In the genomic region with DNA sequence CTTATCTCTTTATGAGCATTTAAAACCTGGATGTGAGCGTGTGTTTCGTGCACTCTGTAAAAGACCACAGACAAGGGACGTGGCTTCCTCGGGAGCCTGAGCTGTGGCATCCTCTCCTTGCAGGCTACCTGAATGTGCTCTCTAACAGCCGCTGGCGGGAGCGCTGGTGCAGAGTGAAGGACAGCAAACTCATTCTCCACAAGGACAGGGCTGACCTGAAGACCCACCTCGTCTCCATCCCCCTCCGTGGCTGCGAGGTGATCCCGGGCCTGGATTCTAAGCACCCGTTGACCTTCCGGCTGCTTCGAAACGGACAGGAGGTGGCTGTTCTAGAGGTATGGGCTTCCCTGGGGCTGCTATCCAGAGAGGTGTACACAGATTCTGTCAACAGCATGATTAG, we compare ENCODE assay signal across 12 mouse cellular contexts.
DNase-seq lines count a peak whose midpoint lies in the region; ATAC-seq and TF ChIP-seq lines count a peak whose summit lies in the region.
"Had no signal": no experiment of that assay in that cellular context is flagged by ENCODE, and none has a peak within 500 bp of the region (broad histone marks: within the 10 kb centered on the region; RNA-seq: fewer than 3 reads in every experiment).

No protein-coding gene starts in this region.

- no peak for TF ChIP-seq CTCF in kidney, postnatal 0 days (IDR thresholded peaks at IDR 0.05; ENCODE audit: low read depth)
- no peak for TF ChIP-seq CTCF in intestine, postnatal 0 days (IDR thresholded peaks at IDR 0.05; ENCODE audit: low read depth)

- H3K9me3 ChIP-seq in heart, embryonic 10.5 days: no peaks in the 10 kb centered on the region
- no peaks in the 10 kb centered on the region for H3K9me3 ChIP-seq in kidney, postnatal 0 days (replicated peaks; ENCODE audit: low read length)
- H3K9me3 ChIP-seq in embryonic facial prominence, embryonic 15.5 days (replicated peaks): no peaks in the 10 kb centered on the region
- no peaks in the 10 kb centered on the region for H3K9me3 ChIP-seq in intestine, postnatal 0 days (ENCODE audit: control insufficient read depth)
- H3K9me3 ChIP-seq: midbrain, embryonic 13.5 days; neural tube, embryonic 12.5 days had no signal

- H3K4me2 ChIP-seq in kidney, postnatal 0 days (ENCODE audit: low read length): peak overlapping the region; percentile 14
- no peak overlapping the region; the same call in 1 of the 2 replicates for H3K4me2 ChIP-seq in embryonic facial prominence, embryonic 15.5 days (replicated peaks)
- H3K4me2 ChIP-seq in intestine, postnatal 0 days (replicated peaks; ENCODE audit: low read depth): peak overlapping the region; percentile 13; the same call in 1 of the 2 replicates
- H3K4me2 ChIP-seq: limb, embryonic 12.5 days; midbrain, embryonic 13.5 days; neural tube, embryonic 12.5 days had no signal

- H3K36me3 ChIP-seq in heart, embryonic 10.5 days: peaks cover 70% of the 10 kb centered on the region
- peaks cover 40% of the 10 kb centered on the region for H3K36me3 ChIP-seq in kidney, postnatal 0 days (ENCODE audit: insufficient read depth, low read length)
- H3K36me3 ChIP-seq in embryonic facial prominence, embryonic 15.5 days: peaks cover 42% of the 10 kb centered on the region
- peaks cover 8% of the 10 kb centered on the region; the same call in 1 of the 2 replicates for H3K36me3 ChIP-seq in intestine, postnatal 0 days (ENCODE audit: control insufficient read depth, insufficient read depth)

- no peak for ATAC-seq in kidney, postnatal 0 days (replicated peaks; ENCODE audit: low FRiP score, low read depth)
- ATAC-seq in embryonic facial prominence, embryonic 15.5 days (ENCODE audit: insufficient number of reproducible peaks, low FRiP score, low TSS enrichment, low read depth): no peak
- ATAC-seq in intestine, postnatal 0 days: no peak
- ATAC-seq: midbrain, embryonic 13.5 days had no signal

- WGBS in heart, embryonic 10.5 days: 70% methylated on average over 15 of the region's 15 CpGs
- WGBS in kidney, postnatal 0 days: 62% methylated on average over 15 of the region's 15 CpGs
- 80% methylated on average over 15 of the region's 15 CpGs for WGBS in embryonic facial prominence, embryonic 15.5 days
- 77% methylated on average over 15 of the region's 15 CpGs for WGBS in intestine, postnatal 0 days

- no peak for DNase-seq in heart, embryonic 10.5 days (ENCODE audit: low spot score)
- no peak for DNase-seq in heart, postnatal 14 days
- DNase-seq in kidney, postnatal 0 days (ENCODE audit: low spot score): no peak
- no peak for DNase-seq in kidney, adult 9 months
- DNase-seq in urinary bladder, postnatal 4 days (ENCODE audit: low spot score in 2 of 2): no peak
- no peak for DNase-seq in testis, postnatal 10 days (ENCODE audit: low spot score)
- DNase-seq: cerebellum, adult 11-12 months had no signal

- intact Hi-C loops in heart, postnatal 14 days (cut with DNase I): loop anchor here (1.0 to 10.0 kb wide), 2 partner anchors 82 to 179 kb away; no protein-coding TSS in a partner anchor

- H3K4me1 ChIP-seq in heart, embryonic 10.5 days: peaks cover 26% of the 10 kb centered on the region
- peaks cover 17% of the 10 kb centered on the region for H3K4me1 ChIP-seq in kidney, postnatal 0 days (replicated peaks; ENCODE audit: insufficient read depth, low read length)
- peaks cover 36% of the 10 kb centered on the region for H3K4me1 ChIP-seq in embryonic facial prominence, embryonic 15.5 days
- no peaks in the 10 kb centered on the region for H3K4me1 ChIP-seq in intestine, postnatal 0 days (replicated peaks; ENCODE audit: control insufficient read depth, insufficient read depth, low read length)
- H3K4me1 ChIP-seq: limb, embryonic 12.5 days had no signal

- H3K27me3 ChIP-seq in heart, embryonic 10.5 days (ENCODE audit: insufficient read depth, poor library complexity, severe bottlenecking): no peaks in the 10 kb centered on the region
- no peaks in the 10 kb centered on the region for H3K27me3 ChIP-seq in kidney, postnatal 0 days (ENCODE audit: insufficient read depth, low read length)
- no peaks in the 10 kb centered on the region for H3K27me3 ChIP-seq in embryonic facial prominence, embryonic 15.5 days
- no peaks in the 10 kb centered on the region for H3K27me3 ChIP-seq in intestine, postnatal 0 days (replicated peaks; ENCODE audit: control insufficient read depth, insufficient read depth, low read length)
- H3K27me3 ChIP-seq: limb, embryonic 12.5 days; midbrain, embryonic 13.5 days; neural tube, embryonic 12.5 days had no signal

- peak overlapping the region; percentile 19; the same call in 1 of the 2 replicates for H3K27ac ChIP-seq in heart, embryonic 10.5 days
- H3K27ac ChIP-seq in kidney, postnatal 0 days: peak overlapping the region; percentile 1; the same call in 1 of the 2 replicates
- H3K27ac ChIP-seq in embryonic facial prominence, embryonic 15.5 days (replicated peaks): peak overlapping the region; percentile 76
- H3K27ac ChIP-seq in intestine, postnatal 0 days (ENCODE audit: low read depth, low read length): no peak overlapping the region; the same call in none of the 2 replicates
- H3K27ac ChIP-seq: midbrain, embryonic 13.5 days; neural tube, embryonic 12.5 days had no signal

- H3K9ac ChIP-seq in kidney, postnatal 0 days (ENCODE audit: low read depth, low read length): no peak overlapping the region
- H3K9ac ChIP-seq in embryonic facial prominence, embryonic 15.5 days: no peak overlapping the region
- H3K9ac ChIP-seq in intestine, postnatal 0 days (ENCODE audit: low read depth, low read length): no peak overlapping the region
- H3K9ac ChIP-seq: limb, embryonic 12.5 days; midbrain, embryonic 13.5 days; neural tube, embryonic 12.5 days had no signal

- no peak overlapping the region for H3K4me3 ChIP-seq in heart, embryonic 10.5 days
- H3K4me3 ChIP-seq in kidney, postnatal 0 days (replicated peaks; ENCODE audit: low read depth, low read length): no peak overlapping the region
- H3K4me3 ChIP-seq in embryonic facial prominence, embryonic 15.5 days (replicated peaks): no peak overlapping the region
- H3K4me3 ChIP-seq in intestine, postnatal 0 days (ENCODE audit: low read depth, low read length): no peak overlapping the region
- H3K4me3 ChIP-seq: limb, embryonic 12.5 days; midbrain, embryonic 13.5 days; neural tube, embryonic 12.5 days had no signal
